Mouse (Mus musculus) heart, adult 2 months (tissue): ENCODE data around the gene Krtap5-4. TPM values are rescaled to one million over a fixed set of nuclear protein-coding genes. Genes with fewer than 3 reads are reported as not detected.
"Not testable (repeated sequence)": the region's sequence is repeated elsewhere in the genome, so short reads cannot be mapped to it uniquely, and the experiment has no call there.

ENCODE experiments used
- DNase-seq, 2 experiments: peaks; one replicate each; pipeline ENCODE4 v3.0.0; 2021
- H3K27ac ChIP-seq: fragments of 200-600 bp; 2 replicates; pipeline ENCODE4 v1.8.1; 2022
- H3K27me3 ChIP-seq: fragments of 200-500 bp; 2 replicates; pipeline ENCODE4 v1.6.1; 2012; ENCODE audit warnings: mild to moderate bottlenecking, low read length, inconsistent platforms, mixed read lengths; ENCODE audit not compliant: control insufficient read depth, insufficient read depth
- H3K36me3 ChIP-seq: fragments of 200-500 bp; 2 replicates; pipeline ENCODE4 v1.6.1; 2012; ENCODE audit warnings: low read length, inconsistent platforms; ENCODE audit not compliant: control insufficient read depth, insufficient read depth
- H3K4me1 ChIP-seq: fragments of 200-500 bp; 2 replicates; pipeline ENCODE4 v1.6.1; 2011; ENCODE audit warnings: low read length; ENCODE audit not compliant: control insufficient read depth, insufficient read depth
- H3K4me3 ChIP-seq: fragments of 200-600 bp; 2 replicates; pipeline ENCODE4 v1.8.1; 2022
- H3K79me2 ChIP-seq: fragments of 200-500 bp; replicated peaks from 2 replicates; pipeline ENCODE4 v1.6.1; 2012; ENCODE audit warnings: mild to moderate bottlenecking, inconsistent platforms, low read length, moderate library complexity, mixed read lengths; ENCODE audit not compliant: control insufficient read depth, insufficient read depth
- H3K9ac ChIP-seq: fragments of 200-500 bp; 2 replicates; pipeline ENCODE4 v1.6.1; 2012; ENCODE audit warnings: low read depth, mild to moderate bottlenecking, control low read depth, inconsistent platforms, low read length, mixed read lengths
- CTCF ChIP-seq: fragments of 200-600 bp; IDR thresholded peaks from 2 replicates; pipeline ENCODE4 v1.8.1; 2022; ENCODE audit warnings: antibody characterized with exemption, mild to moderate bottlenecking, moderate library complexity
- EP300 ChIP-seq: fragments of 200-500 bp; IDR thresholded peaks from 2 replicates; pipeline ENCODE4 v1.6.1; 2011; ENCODE audit warnings: low read depth, low read length, control low read depth; ENCODE audit not compliant: insufficient read depth
- POLR2A ChIP-seq: fragments of 200-500 bp; IDR thresholded peaks from 2 replicates; pipeline ENCODE4 v1.6.1; 2011; ENCODE audit warnings: mild to moderate bottlenecking, low read depth, low read length, control low read depth; ENCODE audit not compliant: insufficient read depth
- WGBS: fragments of 180-500 bp; shearing (Covaris S2); methylation state at CpG from one replicate; pipeline ENCODE4 v1.1.7; 2018; 5-methylcytosine and 5-hydroxymethylcytosine counted together
- intact Hi-C: fragments of 180-260 bp; cut with DNase I; formaldehyde crosslinking; loops from one replicate; pipeline ENCODE4 v1.15.1; 2025
- polyA plus RNA-seq: library from polyadenylated mRNA; depleted of rRNA; stranded (reverse); fragments of >200 nt; gene quantifications from 2 replicates; pipeline ENCODE4 v1.2.3, GENCODE M21; 2012
- total RNA-seq, 2 experiments: library from RNA; stranded (reverse); gene quantifications; 2 replicates each; pipeline ENCODE4 v1.2.3; 2021

Krtap5-4 gene
- total and polyA plus RNA-seq, 3 experiments = not detected

DNA sequence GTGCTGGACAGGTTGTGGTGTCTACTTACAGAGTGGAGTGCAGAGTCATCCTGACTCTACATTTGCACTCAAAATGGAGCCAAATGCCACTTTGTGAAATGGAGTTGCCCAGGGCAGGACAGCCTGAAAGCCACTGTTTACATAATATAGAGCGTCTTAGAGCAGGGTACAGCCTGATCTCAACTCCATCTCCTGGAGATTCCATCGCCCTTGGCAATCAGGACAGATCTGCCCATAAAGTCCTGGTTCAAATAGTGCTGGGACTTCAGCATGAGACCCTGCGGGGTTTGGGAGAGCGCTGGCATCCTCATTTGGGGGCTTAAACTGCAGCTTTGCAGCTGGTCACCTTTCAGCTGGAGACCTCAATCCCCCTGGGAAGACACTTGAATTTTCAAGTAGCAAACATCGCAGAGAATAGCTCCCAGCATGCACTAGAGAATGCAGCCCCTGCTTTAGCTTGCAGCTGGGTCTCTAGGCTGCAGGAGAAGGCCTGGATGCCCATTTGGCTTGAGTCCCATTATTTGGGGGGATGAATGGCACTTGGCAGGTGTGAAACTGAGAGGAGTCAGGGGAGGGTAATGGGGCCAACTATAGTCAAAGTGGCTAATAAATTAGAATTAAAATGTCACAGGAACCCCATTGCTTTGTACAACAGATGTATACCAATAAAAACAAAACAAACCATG is 11.4 kb downstream of the Krtap5-4 start:
- no peak overlapping the region for H3K27ac ChIP-seq
- no peaks in the 10 kb centered on the region for H3K27me3 ChIP-seq
- no peaks in the 10 kb centered on the region for H3K4me1 ChIP-seq
- no peak overlapping the region for H3K4me3 ChIP-seq
- H3K9ac ChIP-seq = no peak overlapping the region
- 74% methylated on average over 5 of the region's 5 CpGs for WGBS
- TF ChIP-seq POLR2A = no peak
- TF ChIP-seq CTCF = no peak
- TF ChIP-seq EP300 = no peak
- intact Hi-C loops = loop anchor here (5.0 kb wide), 2 partner anchors 183 to 363 kb away; partner anchors contain the start of gene Tnnt3
- H3K79me2 ChIP-seq = no peaks in the 10 kb centered on the region
- no peak for DNase-seq
- no peaks in the 10 kb centered on the region for H3K36me3 ChIP-seq

DNA sequence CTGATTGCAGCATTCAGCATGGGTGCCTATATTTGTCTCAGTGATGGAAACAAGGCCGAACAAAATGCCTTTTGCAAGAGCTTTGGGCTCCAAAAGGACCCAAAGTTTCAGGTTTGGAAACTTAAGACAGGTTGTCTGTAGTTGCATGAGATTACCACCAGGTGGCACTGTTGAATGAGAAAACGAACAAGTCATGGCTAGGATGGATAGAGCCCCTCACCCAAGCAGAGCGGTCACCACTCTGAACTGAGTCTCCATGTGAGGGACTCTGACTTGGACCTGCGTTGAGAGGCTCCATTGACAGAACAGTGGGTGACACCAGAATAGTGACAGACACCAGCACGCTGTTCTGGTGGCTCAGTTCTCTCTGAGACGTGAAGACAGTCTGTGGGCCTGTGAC is 13.2 kb downstream of the Krtap5-4 start:
- no peak overlapping the region for H3K27ac ChIP-seq

DNA sequence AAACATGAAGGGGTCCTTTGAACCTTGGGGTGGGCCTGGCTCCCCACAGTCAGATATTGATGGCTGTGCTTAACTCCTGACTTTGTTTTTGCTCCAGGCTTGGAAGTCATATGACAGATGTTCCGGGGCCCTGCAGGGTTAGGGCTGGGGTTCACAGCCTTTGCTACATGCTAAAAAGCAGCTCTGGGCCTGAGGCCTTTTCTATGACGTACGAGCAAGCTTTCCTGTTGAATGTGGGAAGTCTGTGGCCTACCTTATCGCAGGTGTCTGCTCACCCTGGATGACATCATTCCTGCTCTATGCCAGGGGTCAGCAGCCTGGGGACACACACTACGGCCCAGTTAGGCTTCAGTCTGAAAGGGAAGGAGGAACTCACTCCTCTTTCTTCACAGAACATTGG is 13.9 kb downstream of the Krtap5-4 start:
- Histone ChIP-seq H3K36me3 (no peaks in the 10 kb centered on the region), H3K79me2 (no peaks in the 10 kb centered on the region), H3K4me1 (no peaks in the 10 kb centered on the region), H3K27ac (no peak overlapping the region), H3K9ac (no peak overlapping the region), H3K27me3 (no peaks in the 10 kb centered on the region), H3K4me3 (no peak overlapping the region)
- intact Hi-C loops = loop anchor here (2.0 to 5.0 kb wide), 3 partner anchors 18 to 360 kb away; partner anchors contain the start of gene Tnnt3
- TF ChIP-seq CTCF (no peak), POLR2A (no peak), EP300 (no peak)
- 86% methylated on average over 5 of the region's 5 CpGs for WGBS
- no peak for DNase-seq

More for the DNA sequence above, 13.2 kb downstream of the Krtap5-4 start:
- intact Hi-C loops = loop anchor here (1.0 to 5.0 kb wide), 5 partner anchors 18 to 361 kb away; partner anchors contain the start of gene Tnnt3
- no peaks in the 10 kb centered on the region for H3K79me2 ChIP-seq
- DNase-seq = peak in 1 of 2 experiments; percentile 37
- no peaks in the 10 kb centered on the region for H3K4me1 ChIP-seq
- H3K4me3 ChIP-seq = no peak overlapping the region
- H3K9ac ChIP-seq = no peak overlapping the region
- WGBS = 35% methylated on average over 6 of the region's 6 CpGs
- H3K36me3 ChIP-seq = no peaks in the 10 kb centered on the region
- H3K27me3 ChIP-seq = no peaks in the 10 kb centered on the region
- peak; percentile 95 for TF ChIP-seq CTCF
- TF ChIP-seq EP300 = no peak
- TF ChIP-seq POLR2A = no peak

GRCm38 (mm10) chr7:142319124-142319523 is 15.8 kb downstream of the Krtap5-4 start:
- TF ChIP-seq CTCF (no peak), POLR2A (no peak)
- H3K36me3 ChIP-seq = no peaks in the 10 kb centered on the region
- no peaks in the 10 kb centered on the region for H3K79me2 ChIP-seq
- no peak overlapping the region for H3K4me3 ChIP-seq
- no peak overlapping the region for H3K27ac ChIP-seq
- H3K9ac ChIP-seq = no peak overlapping the region
- intact Hi-C loops = loop anchor here (5.0 kb wide), 2 partner anchors 178 to 358 kb away; partner anchors contain the start of gene Tnnt3
- no peak for DNase-seq
- WGBS = 94% methylated on average over 11 of the region's 11 CpGs
- no peaks in the 10 kb centered on the region for H3K4me1 ChIP-seq
- no peaks in the 10 kb centered on the region for H3K27me3 ChIP-seq

DNA sequence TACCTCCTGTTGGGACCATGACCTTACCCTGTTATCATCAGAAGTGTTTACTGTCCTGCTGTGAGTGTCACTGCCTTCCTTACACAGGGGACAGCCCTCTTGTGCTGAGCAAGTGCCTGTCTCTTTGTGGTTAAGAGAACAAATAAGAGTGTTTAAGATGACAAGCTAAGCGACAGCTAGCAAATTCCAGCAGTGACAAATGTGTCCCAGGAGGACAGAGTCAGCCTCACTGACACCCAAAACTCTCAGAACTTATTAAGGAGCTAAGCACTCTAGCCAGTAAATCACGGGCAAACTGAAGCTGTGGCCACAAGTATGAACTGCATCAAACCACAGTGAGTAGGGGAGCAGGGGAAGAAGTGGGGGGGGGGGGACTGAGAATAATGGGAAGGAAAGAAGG is 17.6 kb downstream of the Krtap5-4 start:
- TF ChIP-seq CTCF = no peak
- TF ChIP-seq EP300 = no peak
- no peak for TF ChIP-seq POLR2A
- no peaks in the 10 kb centered on the region for H3K27me3 ChIP-seq
- H3K9ac ChIP-seq = no peak overlapping the region
- WGBS = 47% methylated on average over 2 of the region's 2 CpGs
- intact Hi-C loops = no loop called here
- H3K27ac ChIP-seq = no peak overlapping the region
- no peak for DNase-seq
- no peak overlapping the region for H3K4me3 ChIP-seq
- no peaks in the 10 kb centered on the region for H3K4me1 ChIP-seq
- no peaks in the 10 kb centered on the region for H3K79me2 ChIP-seq
- no peaks in the 10 kb centered on the region for H3K36me3 ChIP-seq

DNA sequence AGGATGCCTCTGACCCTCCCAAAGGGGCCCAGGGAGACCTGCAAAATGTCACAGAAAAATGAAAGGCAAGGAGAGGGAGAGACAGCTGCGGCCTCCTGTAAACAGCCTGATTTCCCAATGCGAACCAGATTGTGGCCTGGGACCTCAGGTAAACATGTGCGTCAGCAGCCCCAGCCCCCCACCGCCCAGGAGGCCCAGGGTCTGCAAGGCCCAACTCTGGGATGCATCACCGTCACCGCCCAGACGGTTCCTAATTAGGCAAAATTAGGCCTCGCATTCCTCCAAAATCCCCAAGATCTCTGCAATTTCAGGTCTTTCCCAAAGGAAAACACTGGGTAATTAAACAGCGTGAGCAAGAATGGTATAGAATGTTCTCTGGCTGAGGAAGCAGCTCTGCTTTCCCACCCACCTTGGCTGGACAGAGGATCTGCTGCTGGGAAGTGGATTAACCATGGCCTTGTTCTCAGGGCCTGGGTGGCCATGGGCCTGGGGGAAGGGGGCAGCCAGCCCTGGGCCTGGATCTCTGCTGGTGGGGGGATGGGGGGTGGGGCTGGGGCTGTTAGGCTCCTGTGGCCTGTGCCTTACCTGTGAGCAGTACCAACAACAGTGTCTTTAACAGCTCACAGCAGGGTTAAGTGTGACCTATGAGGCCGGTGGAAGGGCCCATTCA is 18.4 kb downstream of the Krtap5-4 start:
- DNase-seq, H3K27ac ChIP-seq, H3K4me1 ChIP-seq, H3K9ac ChIP-seq, intact Hi-C loops, H3K79me2 ChIP-seq, H3K4me3 ChIP-seq, H3K36me3 ChIP-seq, H3K27me3 ChIP-seq: not testable (repeated sequence)
- 93% methylated on average over 6 of the region's 10 CpGs for WGBS
